Mouse (Mus musculus) liver, postnatal 0 days (tissue): ENCODE results near the gene Ntn5. TPM values are rescaled to one million over a fixed set of nuclear protein-coding genes. Genes with fewer than 3 reads are reported as not detected.
"Not testable (repeated sequence)": the region's sequence is repeated elsewhere in the genome, so short reads cannot be mapped to it uniquely, and the experiment has no call there.

Experiments
- ATAC-seq: fragments of 200-750 bp; cut with Nextera tagmentation; 2 replicates; pipeline ENCODE4 v1.8.0; 2017; ENCODE audit warnings: mild to moderate bottlenecking, moderate library complexity
- DNase-seq: peaks from one replicate; pipeline ENCODE4 v3.0.0-alpha.2; 2016
- H3K27ac ChIP-seq: fragments of 300-500 bp; sonication (generic); 2 replicates; pipeline ENCODE4 v1.5.1; 2014; ENCODE audit warnings: antibody characterized with exemption, moderate library complexity, mild to moderate bottlenecking, low read depth
- H3K27me3 ChIP-seq: fragments of 300-500 bp; sonication (generic); 2 replicates; pipeline ENCODE4 v1.6.1; 2014; ENCODE audit warnings: low read length, control low read depth, mixed read lengths; ENCODE audit not compliant: insufficient read depth
- H3K36me3 ChIP-seq: fragments of 300-500 bp; sonication (generic); replicated peaks from 2 replicates; pipeline ENCODE4 v1.6.1; 2014; ENCODE audit warnings: mild to moderate bottlenecking, control low read depth, low read length, moderate library complexity, mixed read lengths; ENCODE audit not compliant: insufficient read depth
- H3K4me1 ChIP-seq: fragments of 300-500 bp; sonication (generic); 2 replicates; pipeline ENCODE4 v1.6.1; 2014; ENCODE audit warnings: antibody characterized with exemption, mild to moderate bottlenecking, control low read depth; ENCODE audit not compliant: insufficient read depth
- H3K4me2 ChIP-seq: fragments of 300-500 bp; sonication (generic); 2 replicates; pipeline ENCODE4 v1.6.1; 2014; ENCODE audit warnings: low read depth, mild to moderate bottlenecking, low read length, moderate library complexity, mixed read lengths
- H3K4me3 ChIP-seq: fragments of 300-500 bp; sonication (generic); 2 replicates; pipeline ENCODE4 v1.5.1; 2014; ENCODE audit warnings: low read depth, low read length
- H3K9ac ChIP-seq: fragments of 300-500 bp; sonication (generic); replicated peaks from 2 replicates; pipeline ENCODE4 v1.6.1; 2014; ENCODE audit warnings: mild to moderate bottlenecking, moderate library complexity
- H3K9me3 ChIP-seq: fragments of 300-500 bp; sonication (generic); 2 replicates; pipeline ENCODE4 v1.6.1; 2016; ENCODE audit warnings: mild to moderate bottlenecking, control low read depth, low read length, mixed read lengths
- CTCF ChIP-seq: sonication (generic); IDR thresholded peaks from 2 replicates; pipeline ENCODE4 v1.5.1; 2016; ENCODE audit warnings: antibody characterized with exemption, low read depth
- EP300 ChIP-seq: IDR thresholded peaks from 2 replicates; pipeline ENCODE4 v1.6.1; 2016; ENCODE audit warnings: antibody characterized with exemption, low read depth, mild to moderate bottlenecking
- WGBS: fragments of 180-500 bp; shearing (Covaris S2); extraction: QIAGEN DNeasy Blood & Tissue Kit; methylation state at CpG from one replicate; pipeline ENCODE4 v1.1.7; 2014; ENCODE audit not compliant: insufficient replicate concordance; 5-methylcytosine and 5-hydroxymethylcytosine counted together
- polyA plus RNA-seq: library from polyadenylated mRNA; unstranded; fragments of >200 nt; fragmentation: Nextera tagmentation; extraction: Ambion mirVana; gene quantifications from 2 replicates; pipeline ENCODE4 v1.2.1, GENCODE M21; 2015

The Ntn5 gene
- polyA plus RNA-seq, 1 experiment from 2014 or later = not detected

- DNase-seq (peak; percentile 85), ATAC-seq (peak; percentile 88)
- Histone ChIP-seq H3K4me1 (peaks cover 9% of the 10 kb centered on the region; the same call in 1 of the 2 replicates), H3K9me3 (no peaks in the 10 kb centered on the region), H3K4me2 (peak overlapping the region; percentile 72), H3K27ac (no peak overlapping the region), H3K4me3 (peak overlapping the region; percentile 31), H3K9ac (peak overlapping the region; percentile 52), H3K36me3 (no peaks in the 10 kb centered on the region), H3K27me3 (peaks cover 10% of the 10 kb centered on the region; the same call in 1 of the 2 replicates)
- WGBS = 6% methylated on average over 28 of the region's 28 CpGs
- TF ChIP-seq CTCF (no peak), EP300 (no peak)
Measured at GRCm38 (mm10) chr7:45643441-45644178, 40.2 kb upstream of the Ntn5 start.

- WGBS = 16% methylated on average over 18 of the region's 18 CpGs
- Histone ChIP-seq H3K36me3 (no peaks in the 10 kb centered on the region), H3K9me3 (no peaks in the 10 kb centered on the region), H3K4me1 (peaks cover 9% of the 10 kb centered on the region; the same call in 1 of the 2 replicates), H3K27ac (no peak overlapping the region), H3K4me2 (peak overlapping the region; percentile 53), H3K9ac (0 out of 2 replicates have a peak overlapping the region, but pooled peaks have one; percentile 21), H3K4me3 (peak overlapping the region; percentile 1; the same call in 1 of the 2 replicates), H3K27me3 (peaks cover 10% of the 10 kb centered on the region; the same call in 1 of the 2 replicates)
- no peak for TF ChIP-seq CTCF
- TF ChIP-seq EP300 = no peak
- ATAC-seq = no peak
- DNase-seq = no peak
Measured at GRCm38 (mm10) chr7:45644183-45644582, 39.6 kb upstream of the Ntn5 start.

GRCm38 (mm10) chr7:45644872-45645590 lies 38.8 kb upstream of the Ntn5 start:
- ATAC-seq (no peak), DNase-seq (no peak)
- H3K9ac ChIP-seq = no peak overlapping the region
- no peak overlapping the region for H3K4me2 ChIP-seq
- H3K9me3 ChIP-seq = no peaks in the 10 kb centered on the region
- peaks cover 9% of the 10 kb centered on the region; the same call in 1 of the 2 replicates for H3K4me1 ChIP-seq
- no peak overlapping the region for H3K4me3 ChIP-seq
- no peak overlapping the region for H3K27ac ChIP-seq
- TF ChIP-seq EP300 = no peak
- no peak for TF ChIP-seq CTCF
- peaks cover 10% of the 10 kb centered on the region; the same call in 1 of the 2 replicates for H3K27me3 ChIP-seq
- H3K36me3 ChIP-seq = no peaks in the 10 kb centered on the region
- 60% methylated on average over 6 of the region's 6 CpGs for WGBS

GRCm38 (mm10) chr7:45645591-45645971 lies 38.2 kb upstream of the Ntn5 start:
- Histone ChIP-seq H3K9ac (no peak overlapping the region), H3K27ac (no peak overlapping the region), H3K9me3 (no peaks in the 10 kb centered on the region), H3K4me3 (no peak overlapping the region), H3K27me3 (peaks cover 10% of the 10 kb centered on the region; the same call in 1 of the 2 replicates), H3K4me2 (no peak overlapping the region), H3K4me1 (peaks cover 9% of the 10 kb centered on the region; the same call in 1 of the 2 replicates), H3K36me3 (no peaks in the 10 kb centered on the region)
- no peak for DNase-seq
- ATAC-seq = no peak
- 81% methylated on average over 7 of the region's 7 CpGs for WGBS
- TF ChIP-seq CTCF (no peak), EP300 (no peak)

GRCm38 (mm10) chr7:45646671-45647070 lies 37.2 kb upstream of the Ntn5 start:
- peaks cover 10% of the 10 kb centered on the region; the same call in 1 of the 2 replicates for H3K27me3 ChIP-seq
- H3K36me3 ChIP-seq = no peaks in the 10 kb centered on the region
- no peak overlapping the region for H3K4me2 ChIP-seq
- H3K9ac ChIP-seq = no peak overlapping the region
- ATAC-seq = no peak
- no peak for DNase-seq
- H3K9me3 ChIP-seq = no peaks in the 10 kb centered on the region
- H3K27ac ChIP-seq = no peak overlapping the region
- no peak overlapping the region for H3K4me3 ChIP-seq
- peaks cover 9% of the 10 kb centered on the region; the same call in 1 of the 2 replicates for H3K4me1 ChIP-seq
- TF ChIP-seq CTCF = no peak
- TF ChIP-seq EP300 = no peak
- WGBS = 68% methylated on average over 4 of the region's 4 CpGs

- no peaks in the 10 kb centered on the region for H3K9me3 ChIP-seq
- H3K36me3 ChIP-seq = no peaks in the 10 kb centered on the region
- no peak overlapping the region for H3K27ac ChIP-seq
- H3K4me1 ChIP-seq = no peaks in the 10 kb centered on the region
- H3K27me3 ChIP-seq = 0 out of 2 replicates have a peak, but pooled peaks cover 6% of the 10 kb centered on the region
- DNase-seq (no peak), ATAC-seq (no peak)
- H3K4me3 ChIP-seq = no peak overlapping the region
- TF ChIP-seq EP300 = no peak
- no peak for TF ChIP-seq CTCF
- no peak overlapping the region for H3K9ac ChIP-seq
- 65% methylated on average over 8 of the region's 8 CpGs for WGBS
- H3K4me2 ChIP-seq = no peak overlapping the region
Measured at GRCm38 (mm10) chr7:45649351-45649750, 34.5 kb upstream of the Ntn5 start.

- not testable (repeated sequence) for H3K4me1 ChIP-seq, H3K4me3 ChIP-seq, DNase-seq, H3K27me3 ChIP-seq, H3K9ac ChIP-seq, ATAC-seq, H3K4me2 ChIP-seq, H3K9me3 ChIP-seq, H3K36me3 ChIP-seq, H3K27ac ChIP-seq
- WGBS = 86% methylated on average over 18 of the region's 20 CpGs
Measured at GRCm38 (mm10) chr7:45650484-45650883, 33.3 kb upstream of the Ntn5 start.
